Mouse (Mus musculus) testis, adult 2 months (tissue): ENCODE results near the gene Cacnb2. TPM values are rescaled to one million over a fixed set of nuclear protein-coding genes. Genes with fewer than 3 reads are reported as not detected.

Source experiments
- H3K27ac ChIP-seq: fragments of 200-500 bp; 2 replicates; pipeline ENCODE4 v1.5.1; 2012; ENCODE audit warnings: low read depth, low read length; ENCODE audit not compliant: control insufficient read depth, insufficient read depth
- H3K27me3 ChIP-seq: fragments of 200-500 bp; 2 replicates; pipeline ENCODE4 v1.6.1; 2012; ENCODE audit warnings: mild to moderate bottlenecking, low read length, moderate library complexity; ENCODE audit not compliant: control insufficient read depth, insufficient read depth
- H3K36me3 ChIP-seq: fragments of 200-500 bp; 2 replicates; pipeline ENCODE4 v1.6.1; 2012; ENCODE audit warnings: mild to moderate bottlenecking, low read length; ENCODE audit not compliant: control insufficient read depth, insufficient read depth
- H3K4me1 ChIP-seq: fragments of 200-500 bp; 2 replicates; pipeline ENCODE4 v1.6.1; 2012; ENCODE audit warnings: low read length; ENCODE audit not compliant: control insufficient read depth, insufficient read depth
- H3K4me3 ChIP-seq: fragments of 200-500 bp; 2 replicates; pipeline ENCODE4 v1.5.1; 2012; ENCODE audit warnings: low read depth, mild to moderate bottlenecking, low read length, moderate library complexity, mixed read lengths; ENCODE audit not compliant: control insufficient read depth
- CTCF ChIP-seq: fragments of 200-500 bp; IDR thresholded peaks from 2 replicates; pipeline ENCODE4 v1.5.1; 2012; ENCODE audit warnings: low read depth, mild to moderate bottlenecking, inconsistent platforms, low read length, moderate library complexity; ENCODE audit not compliant: control insufficient read depth, insufficient read depth, insufficient replicate concordance
- POLR2A ChIP-seq: fragments of 200-500 bp; IDR thresholded peaks from 2 replicates; pipeline ENCODE4 v1.6.1; 2012; ENCODE audit warnings: low read depth, mild to moderate bottlenecking, inconsistent platforms, low read length, moderate library complexity; ENCODE audit not compliant: control insufficient read depth
- polyA plus RNA-seq: library from polyadenylated mRNA; depleted of rRNA; stranded (reverse); fragments of >200 nt; gene quantifications from 2 replicates; pipeline ENCODE4 v1.2.3, GENCODE M21; 2012

Gene Cacnb2
- polyA plus RNA-seq, 1 experiment: 0.52 TPM

GRCm38 (mm10) chr2:14629814-14630492, 27.1 kb downstream of the Cacnb2 start:
- Histone ChIP-seq H3K27ac (no peak overlapping the region), H3K4me1 (no peaks in the 10 kb centered on the region), H3K36me3 (no peaks in the 10 kb centered on the region), H3K27me3 (no peaks in the 10 kb centered on the region), H3K4me3 (no peak overlapping the region)
- TF ChIP-seq POLR2A (no peak), CTCF (no peak)

DNA sequence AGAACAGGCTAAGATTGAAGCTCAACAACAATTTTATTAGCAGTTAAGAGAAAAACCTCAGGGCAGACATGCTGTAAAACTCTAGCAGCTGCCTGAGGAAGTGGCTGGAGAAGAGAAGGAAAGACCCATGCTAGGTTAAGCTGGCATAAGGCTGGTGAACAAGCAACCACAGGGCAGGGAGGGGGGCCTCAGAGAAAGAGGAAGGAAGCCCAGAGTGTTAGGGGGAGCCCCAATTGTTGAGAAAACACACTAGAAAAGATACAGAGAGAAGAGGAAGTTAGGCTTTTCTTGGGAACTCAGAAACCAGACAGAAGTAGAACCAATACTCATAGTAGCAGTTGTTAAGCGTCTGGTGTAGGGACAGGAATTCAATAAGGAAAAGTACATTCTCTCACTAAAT, 28.7 kb downstream of the Cacnb2 start:
- Histone ChIP-seq H3K27me3 (no peaks in the 10 kb centered on the region), H3K36me3 (no peaks in the 10 kb centered on the region), H3K27ac (no peak overlapping the region), H3K4me1 (no peaks in the 10 kb centered on the region), H3K4me3 (no peak overlapping the region)
- TF ChIP-seq POLR2A (no peak), CTCF (no peak)

- Histone ChIP-seq H3K27ac (no peak overlapping the region), H3K4me1 (no peaks in the 10 kb centered on the region), H3K27me3 (no peaks in the 10 kb centered on the region), H3K36me3 (no peaks in the 10 kb centered on the region), H3K4me3 (no peak overlapping the region)
- TF ChIP-seq POLR2A (no peak), CTCF (no peak)
These were observed 30.3 kb downstream of the Cacnb2 start for GRCm38 (mm10) chr2:14633202-14633601.

DNA sequence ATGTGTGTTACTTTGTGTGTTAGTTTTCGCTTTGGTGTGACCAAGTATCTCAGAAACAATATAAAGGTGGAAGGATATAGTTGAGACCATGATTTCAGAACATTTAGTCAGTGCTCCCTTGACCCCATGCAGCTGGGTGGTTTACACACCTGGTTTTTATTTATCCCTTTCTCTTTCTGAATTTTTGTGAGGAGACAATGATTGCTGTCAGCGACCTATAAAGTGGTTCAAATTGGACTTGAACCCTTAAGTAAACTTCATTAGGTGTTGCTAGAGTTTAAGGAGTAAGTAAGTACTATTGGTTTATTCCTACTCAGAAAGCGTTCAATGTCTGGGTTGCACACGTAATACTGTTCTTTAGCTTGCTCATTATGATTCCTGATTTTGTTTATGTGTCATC, 36.4 kb downstream of the Cacnb2 start:
- Histone ChIP-seq H3K4me1 (no peaks in the 10 kb centered on the region), H3K36me3 (no peaks in the 10 kb centered on the region), H3K4me3 (no peak overlapping the region), H3K27ac (no peak overlapping the region), H3K27me3 (no peaks in the 10 kb centered on the region)
- no peak for TF ChIP-seq CTCF
- no peak for TF ChIP-seq POLR2A

DNA sequence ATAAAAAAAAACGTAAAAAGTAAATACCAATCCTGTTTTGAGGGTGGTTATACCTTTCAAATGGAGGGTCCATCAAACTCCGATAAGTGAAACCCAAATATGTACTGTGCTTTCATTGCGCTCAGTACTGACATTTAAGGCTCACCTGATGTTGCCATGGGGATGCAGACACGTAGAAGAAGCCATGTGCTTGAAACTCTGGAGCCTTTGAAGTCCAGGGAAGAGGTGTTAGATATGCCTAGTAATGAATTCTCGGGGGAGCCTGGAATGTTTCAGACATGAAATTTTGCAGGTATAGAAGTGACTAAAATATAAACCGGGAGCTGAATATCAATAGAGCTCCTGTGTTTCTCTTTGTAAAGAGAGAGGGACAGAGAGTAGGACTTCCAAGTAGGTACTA, 37.0 kb downstream of the Cacnb2 start:
- H3K4me1 ChIP-seq: no peaks in the 10 kb centered on the region
- H3K36me3 ChIP-seq: no peaks in the 10 kb centered on the region
- H3K27me3 ChIP-seq: no peaks in the 10 kb centered on the region
- TF ChIP-seq CTCF (no peak), POLR2A (no peak)
- H3K4me3 ChIP-seq: no peak overlapping the region
- H3K27ac ChIP-seq: no peak overlapping the region

- H3K27me3 ChIP-seq: no peaks in the 10 kb centered on the region
- H3K4me1 ChIP-seq: no peaks in the 10 kb centered on the region
- no peak overlapping the region for H3K4me3 ChIP-seq
- H3K36me3 ChIP-seq: no peaks in the 10 kb centered on the region
- TF ChIP-seq CTCF (no peak), POLR2A (no peak)
- no peak overlapping the region for H3K27ac ChIP-seq
These were observed 38.2 kb downstream of the Cacnb2 start for GRCm38 (mm10) chr2:14641040-14641439.

- Histone ChIP-seq H3K27ac (no peak overlapping the region), H3K36me3 (no peaks in the 10 kb centered on the region), H3K27me3 (no peaks in the 10 kb centered on the region), H3K4me3 (no peak overlapping the region), H3K4me1 (no peaks in the 10 kb centered on the region; the same call in 1 of the 2 replicates)
- TF ChIP-seq POLR2A (no peak), CTCF (no peak)
These were observed 48.4 kb downstream of the Cacnb2 start for GRCm38 (mm10) chr2:14651268-14651667.

GRCm38 (mm10) chr2:14656673-14657072, 53.8 kb downstream of the Cacnb2 start:
- TF ChIP-seq POLR2A (no peak), CTCF (no peak)
- no peaks in the 10 kb centered on the region for H3K4me1 ChIP-seq
- no peak overlapping the region for H3K4me3 ChIP-seq
- no peaks in the 10 kb centered on the region for H3K36me3 ChIP-seq
- no peak overlapping the region for H3K27ac ChIP-seq
- H3K27me3 ChIP-seq: no peaks in the 10 kb centered on the region
